Mouse (Mus musculus): Measurements from ENCODE around the gene Zswim7.

Zswim7 gene

DNA sequence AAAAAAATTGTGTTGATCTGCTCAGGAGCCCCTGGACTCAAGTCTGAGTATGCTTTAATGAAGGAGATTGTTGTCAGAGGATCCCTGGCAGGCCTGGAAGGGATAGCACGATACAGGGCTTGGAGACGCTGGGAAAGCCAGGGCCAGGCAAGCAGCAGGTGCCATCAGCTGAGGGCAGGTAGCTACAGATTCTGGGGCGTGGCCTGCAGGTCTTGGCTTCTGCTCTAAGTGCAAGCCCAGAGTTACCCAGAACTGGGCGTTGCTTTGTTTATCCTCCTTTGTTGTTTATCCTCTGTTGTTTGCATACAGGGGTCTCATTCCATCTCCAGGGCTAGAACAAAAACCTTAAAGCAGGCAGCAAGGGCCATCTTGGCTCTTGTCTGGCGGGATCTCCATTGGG is 27.8 kb downstream of the Zswim7 start:
- WGBS, result 88% methylated on average over 5 of the region's 5 CpGs

DNA sequence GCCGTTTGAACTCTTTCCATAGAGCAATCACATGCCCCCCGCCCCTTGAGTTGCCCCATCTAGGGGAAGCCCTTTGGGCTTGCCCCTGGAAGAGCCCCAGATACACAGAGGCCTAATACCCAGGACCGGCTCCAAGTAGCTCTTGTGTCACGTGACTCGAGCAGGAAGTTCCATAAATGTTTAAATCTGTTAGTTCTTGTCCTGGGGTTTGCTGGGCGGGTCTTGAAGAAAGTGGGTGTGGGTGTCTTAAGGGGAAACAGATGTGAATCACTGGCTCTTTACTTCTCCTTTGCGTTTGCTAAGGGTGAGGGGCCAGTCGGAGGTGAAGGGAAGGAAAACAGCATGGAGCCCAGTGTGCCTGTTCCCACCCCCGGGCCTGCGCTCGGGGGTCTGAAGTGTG is 30.1 kb downstream of the Zswim7 start:
- WGBS, result 64% methylated on average over 11 of the region's 11 CpGs

DNA sequence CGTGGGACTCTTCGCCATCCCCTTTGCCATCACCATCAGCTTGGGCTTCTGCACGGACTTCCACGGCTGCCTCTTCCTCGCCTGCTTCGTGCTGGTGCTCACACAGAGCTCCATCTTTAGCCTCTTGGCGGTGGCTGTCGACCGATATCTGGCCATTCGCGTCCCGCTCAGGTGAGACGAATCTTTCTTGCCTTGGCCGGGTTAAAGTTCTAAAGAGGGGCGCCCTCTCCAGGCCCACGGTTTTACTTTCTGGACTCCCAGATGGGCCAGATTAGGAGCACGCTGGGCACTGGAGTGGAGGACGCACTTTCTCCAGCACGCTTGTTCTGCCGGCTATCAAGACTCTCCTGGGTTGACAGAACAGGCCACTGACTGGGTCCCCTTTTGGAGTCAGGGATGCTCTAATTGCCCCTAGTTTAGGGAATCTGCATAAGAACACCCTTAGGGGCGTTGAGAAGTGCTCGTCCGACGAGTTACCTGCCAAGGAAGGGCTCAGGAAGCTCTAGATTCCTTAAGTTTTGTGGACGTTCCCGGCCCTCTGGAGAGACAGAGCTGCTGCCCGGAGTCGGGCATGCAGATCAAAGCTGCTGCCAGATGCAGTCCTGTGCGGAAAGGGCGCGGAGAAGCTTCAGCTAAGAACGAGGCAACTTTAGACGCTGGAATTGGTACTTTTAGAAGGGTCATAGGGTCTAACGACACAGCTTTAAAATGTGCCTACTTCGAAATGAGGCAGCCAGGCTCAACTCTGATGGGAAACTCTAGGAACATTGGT is 31.7 kb downstream of the Zswim7 start:
- WGBS, result 6% methylated on average over 35 of the region's 35 CpGs

DNA sequence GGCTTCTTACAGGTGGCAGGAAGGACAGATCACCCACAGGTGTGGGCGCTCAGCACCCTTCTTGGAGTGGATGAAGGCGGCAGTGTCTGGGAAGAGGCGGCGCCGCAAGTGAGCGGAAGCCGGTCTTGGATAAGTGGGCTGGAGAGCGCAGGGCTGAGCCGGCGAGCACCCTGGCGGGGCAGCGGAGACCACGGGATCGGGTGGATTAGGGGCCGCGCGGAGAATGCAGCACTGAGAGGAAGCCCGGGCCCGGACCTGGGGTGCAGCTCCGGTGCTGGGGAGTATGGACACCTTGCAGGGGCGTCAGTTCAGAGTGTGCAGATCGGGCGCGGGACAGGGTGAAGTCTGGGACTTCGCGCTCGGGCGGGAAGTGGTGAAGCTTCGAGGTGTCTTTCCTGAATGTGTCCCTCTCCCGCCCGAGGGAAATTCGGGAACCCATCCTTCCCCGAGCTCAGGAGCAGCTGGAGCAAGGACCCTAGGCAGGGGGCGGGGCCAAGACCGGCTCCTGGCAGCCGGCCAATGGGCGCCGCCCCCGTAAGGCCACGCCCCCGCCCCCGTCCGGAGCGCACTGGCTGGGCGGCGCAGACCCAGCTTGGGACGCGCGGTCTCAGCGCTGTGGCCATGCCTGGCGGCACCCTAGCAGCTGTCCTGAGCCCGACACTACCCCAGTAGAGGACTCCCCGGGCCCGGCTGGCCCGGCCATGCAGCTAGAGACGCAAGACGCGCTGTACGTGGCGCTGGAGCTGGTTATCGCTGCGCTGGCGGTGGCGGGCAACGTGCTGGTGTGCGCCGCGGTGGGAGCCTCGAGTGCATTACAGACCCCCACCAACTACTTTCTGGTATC is 32.6 kb downstream of the Zswim7 start, which contains the start of gene Adora2b:
TSS of gene Adora2b (plus strand) at position 584 of the 844 bp plus-strand sequence.
- WGBS, result under 1% methylated on average over 69 of the region's 69 CpGs

DNA sequence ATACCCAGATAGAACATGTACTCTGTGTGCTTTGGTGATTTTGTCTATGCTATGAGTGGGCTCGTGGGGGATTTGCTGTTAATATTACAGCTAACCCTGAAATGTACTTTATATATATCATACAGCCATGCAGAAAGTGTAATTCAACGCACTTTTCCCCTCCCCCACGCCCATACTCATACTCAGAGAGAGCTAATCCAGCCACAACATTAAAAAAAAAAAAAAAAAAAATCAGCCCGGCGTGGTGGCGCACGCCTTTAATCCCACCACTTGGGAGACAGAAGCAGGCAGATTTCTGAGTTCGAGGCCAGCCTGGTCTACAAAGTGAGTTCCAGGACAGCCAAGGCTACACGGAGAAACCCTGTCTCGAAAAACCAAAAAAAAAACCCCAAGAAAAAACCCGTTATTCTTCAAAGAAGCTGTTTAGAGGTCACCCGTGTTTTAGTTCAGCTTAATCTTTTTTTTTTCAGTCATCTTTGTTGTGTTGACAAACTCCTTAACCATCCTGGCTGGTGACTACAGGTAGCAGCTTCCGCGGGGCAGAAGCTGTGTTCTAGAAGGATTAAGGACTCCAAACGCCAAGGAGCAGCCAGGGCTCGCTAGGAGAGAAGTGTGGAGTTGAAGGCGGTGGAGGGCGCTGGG is 33.3 kb downstream of the Zswim7 start:
- 37% methylated on average over 18 of the region's 18 CpGs for WGBS

DNA sequence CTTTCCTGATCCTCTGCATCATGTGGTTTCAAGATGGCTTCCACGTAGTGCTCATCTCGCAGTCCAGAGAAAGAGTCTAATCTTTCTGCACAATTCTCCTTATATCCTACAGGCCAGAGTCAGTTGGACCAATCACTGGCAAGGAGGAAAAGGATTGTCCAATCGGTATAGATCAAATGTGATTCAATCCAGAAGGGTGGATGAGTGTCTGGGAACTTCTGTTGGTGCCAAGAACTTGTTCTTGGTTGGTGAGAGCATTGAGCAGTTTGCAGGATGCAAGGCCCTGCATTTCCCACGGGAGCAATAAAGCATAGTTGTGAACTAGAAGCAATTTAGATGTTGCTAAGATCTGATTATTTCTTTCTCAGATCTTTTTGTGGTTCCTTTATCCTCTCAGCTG is 36.7 kb downstream of the Zswim7 start:
- 88% methylated on average over 4 of the region's 4 CpGs for WGBS

DNA sequence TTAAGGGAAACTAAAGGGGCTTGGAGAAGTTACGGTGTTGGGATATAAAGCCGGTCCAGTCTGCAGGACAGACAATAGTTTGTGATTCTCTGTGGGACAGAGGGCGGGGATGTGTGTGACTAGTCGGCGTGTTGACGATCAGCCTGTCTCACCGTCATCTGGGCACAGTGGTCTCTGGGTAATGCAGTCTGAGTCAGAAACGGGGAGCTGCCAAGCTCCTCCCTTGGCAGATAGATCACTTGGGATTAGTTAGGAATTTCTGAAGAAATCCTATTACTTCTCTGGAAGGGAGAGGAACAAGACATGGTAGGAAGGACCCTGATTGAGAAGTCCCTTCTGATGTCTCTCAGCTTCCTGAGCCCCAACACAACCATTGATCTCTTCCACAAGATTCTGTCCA is 37.3 kb downstream of the Zswim7 start:
- 78% methylated on average over 8 of the region's 8 CpGs for whole genome bisulfite sequencing

DNA sequence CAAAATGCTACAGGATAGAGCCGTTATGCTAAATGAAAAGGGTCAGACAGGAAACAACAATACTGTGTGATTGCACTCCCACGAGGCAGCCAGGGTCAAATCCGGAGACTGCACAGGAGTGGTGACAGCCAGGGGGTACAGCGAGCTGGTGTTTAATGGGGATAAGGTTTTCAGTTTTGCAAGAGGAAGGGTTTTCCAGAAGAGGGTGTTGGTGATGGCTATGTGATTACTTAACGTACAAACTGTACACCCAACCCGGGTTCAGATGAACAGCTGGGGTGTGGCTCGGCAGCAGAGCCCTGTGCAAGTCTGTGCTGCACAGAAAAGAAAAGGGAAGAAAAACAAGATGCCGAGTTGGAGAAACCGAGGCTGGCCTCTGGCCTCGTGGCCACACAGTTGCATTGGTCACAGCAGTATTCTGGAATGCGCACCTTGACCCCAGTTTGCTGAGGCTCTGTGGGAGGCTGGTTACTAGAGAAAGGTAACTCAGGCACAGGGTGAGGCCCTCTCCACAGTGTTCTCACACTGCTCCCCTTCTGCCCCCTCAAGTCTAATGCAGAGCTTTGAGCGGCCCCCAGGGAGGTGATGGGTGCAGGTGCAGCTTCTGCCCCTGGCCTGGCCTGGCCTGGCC is 40.4 kb downstream of the Zswim7 start:
- WGBS, result 85% methylated on average over 12 of the region's 12 CpGs

DNA sequence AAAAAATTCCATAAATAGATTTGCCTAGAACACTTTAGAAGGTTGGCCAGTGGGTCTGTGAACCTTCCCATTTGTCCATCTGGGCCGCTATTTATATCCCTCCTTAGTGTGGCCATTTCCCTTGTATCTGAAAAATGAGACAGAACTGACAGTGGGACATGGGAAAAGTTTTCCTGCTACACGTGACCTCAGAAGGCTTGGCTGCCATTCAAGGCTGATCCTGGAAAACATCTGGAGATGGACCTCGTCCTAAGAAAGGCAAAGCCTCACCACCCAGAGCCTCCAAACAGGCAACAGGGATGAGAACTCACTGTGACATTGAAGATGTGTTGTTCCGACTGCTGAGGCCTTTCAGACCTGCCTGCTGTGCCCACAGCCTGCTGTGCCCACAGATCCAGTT is 56.4 kb downstream of the Zswim7 start:
- 74% methylated on average over 4 of the region's 4 CpGs for WGBS

DNA sequence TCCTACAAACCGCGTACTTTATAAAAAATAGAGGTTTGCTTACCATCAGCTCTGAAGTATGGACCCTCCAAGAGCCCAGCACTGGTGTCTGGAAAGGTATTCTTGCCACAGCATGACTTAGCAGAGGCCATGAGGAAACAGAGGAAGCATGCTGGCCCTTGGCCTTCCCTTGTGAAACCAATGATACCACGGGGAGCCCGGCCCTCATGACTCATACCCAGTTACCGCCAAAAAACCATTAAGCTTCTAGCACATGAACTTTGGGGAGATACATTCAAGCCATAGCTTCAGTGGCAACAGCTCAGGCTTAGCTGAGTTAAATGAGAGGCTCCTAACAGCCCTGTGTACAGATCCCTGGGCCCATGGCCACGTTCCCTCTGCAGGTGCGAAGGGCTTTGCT is 57.2 kb downstream of the Zswim7 start:
- WGBS, result 89% methylated on average over 7 of the region's 7 CpGs

DNA sequence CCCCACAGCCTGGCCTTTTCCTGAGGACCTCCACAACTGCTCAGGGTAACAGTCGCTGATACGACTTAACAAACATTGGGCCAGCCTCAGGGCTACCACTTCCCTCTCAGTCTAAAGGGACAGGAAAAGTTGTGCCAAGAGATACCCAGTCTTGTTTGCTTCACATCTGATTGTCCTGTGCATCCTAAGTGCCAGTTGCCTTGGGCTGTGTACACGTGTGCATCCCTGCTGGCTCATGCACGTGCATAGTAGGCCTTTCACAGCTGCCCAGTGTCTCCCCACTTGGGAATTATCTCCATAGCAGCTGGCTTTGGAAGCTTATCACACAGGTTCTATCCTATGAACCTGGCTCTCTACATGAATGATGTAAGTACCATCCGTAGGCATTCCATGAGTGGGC is 57.8 kb downstream of the Zswim7 start:
- WGBS, result 89% methylated on average over 5 of the region's 5 CpGs

DNA sequence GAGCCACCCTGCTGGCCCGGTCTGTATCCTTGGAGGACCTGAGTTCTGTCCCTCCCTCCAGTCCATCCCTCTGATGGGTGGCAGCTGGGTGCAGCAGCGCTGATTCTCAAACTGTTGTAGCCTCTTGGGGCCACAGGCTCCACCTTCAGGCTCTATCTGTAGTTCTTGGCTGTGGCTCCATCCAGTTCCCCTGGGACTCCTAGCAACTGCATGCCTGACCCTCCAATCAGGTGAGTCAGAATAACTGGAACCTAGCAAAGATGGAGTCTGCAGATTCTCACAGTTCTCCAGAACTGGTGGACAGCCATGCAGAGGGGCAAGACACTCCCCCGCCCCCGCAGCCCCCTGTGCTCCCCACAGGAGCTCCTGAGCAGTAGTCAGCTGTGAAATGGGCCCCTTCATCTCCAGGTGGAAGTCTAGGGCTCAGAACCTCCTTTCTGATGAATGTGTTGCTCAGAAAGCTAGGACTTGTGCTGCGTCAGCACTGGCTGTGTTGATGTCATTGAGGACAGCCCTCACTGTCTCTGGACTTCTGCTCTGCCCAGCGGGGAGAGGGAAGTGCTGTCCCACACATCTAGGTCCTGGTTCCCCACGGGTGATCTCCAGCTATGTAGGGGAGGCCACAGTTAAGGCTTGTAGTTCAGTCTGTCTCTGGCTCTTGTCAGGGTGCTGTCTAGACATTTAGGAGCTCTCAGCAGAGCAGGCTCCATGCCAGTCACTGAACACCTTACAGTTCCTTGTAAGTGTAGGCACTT is 60.2 kb downstream of the Zswim7 start:
- 87% methylated on average over 7 of the region's 7 CpGs for WGBS

DNA sequence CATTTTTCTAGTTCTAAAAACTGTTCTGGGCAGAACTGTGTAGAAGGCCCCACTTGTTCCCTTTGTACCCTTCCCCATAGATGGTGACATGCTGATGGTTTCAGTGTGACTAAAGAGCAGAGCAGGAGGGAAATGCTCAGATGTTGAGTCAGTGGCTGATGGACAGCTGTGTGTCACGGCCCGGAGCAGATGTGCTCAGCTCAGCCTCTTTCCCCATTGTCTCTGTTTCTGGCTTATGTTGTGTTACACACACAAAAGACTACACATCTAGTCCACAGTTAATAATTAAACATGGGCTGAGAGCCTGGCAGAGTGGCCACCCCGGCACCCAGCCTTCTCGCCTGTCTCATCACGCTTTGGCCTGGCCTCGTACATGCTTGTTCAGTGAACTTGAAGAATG is 63.4 kb downstream of the Zswim7 start:
- WGBS, result 80% methylated on average over 6 of the region's 6 CpGs
